Mouse (Mus musculus) cortical plate, adult 2 months (tissue): ENCODE data around the gene Atp6v1e2.

ENCODE experiments used
- CTCF ChIP-seq: fragments of 200-500 bp; IDR thresholded peaks from 2 replicates; pipeline ENCODE4 v1.5.1; 2011; ENCODE audit warnings: mild to moderate bottlenecking, control low read depth, low read length; ENCODE audit not compliant: insufficient read depth; ENCODE audit errors: extremely low read depth
- POLR2A ChIP-seq: fragments of 200-500 bp; IDR thresholded peaks from 2 replicates; pipeline ENCODE4 v1.6.1; 2011; ENCODE audit warnings: mild to moderate bottlenecking, low read length, control low read depth; ENCODE audit not compliant: insufficient read depth; ENCODE audit errors: extremely low read depth

DNA sequence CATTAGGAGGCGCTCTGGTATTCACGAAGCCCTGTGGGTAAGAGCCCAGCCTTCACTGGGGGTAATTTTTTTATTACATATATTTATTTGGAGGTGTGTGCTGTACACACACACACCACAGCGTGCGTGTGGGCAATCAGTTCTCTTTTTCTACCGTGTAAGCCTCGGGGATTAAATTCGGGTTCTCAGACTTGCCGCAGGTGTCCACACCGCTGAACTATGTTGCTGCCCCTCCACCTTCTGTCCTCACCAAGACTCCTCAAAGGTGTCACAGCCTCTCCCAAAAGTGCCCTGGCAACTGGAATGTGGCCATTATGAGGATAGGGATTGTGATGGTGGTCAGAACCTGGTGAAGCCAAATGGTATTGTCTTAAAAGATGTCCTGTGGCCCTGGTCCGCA, 30.6 kb downstream of the Atp6v1e2 start, which contains the start of gene Tmem247:
- no peak for TF ChIP-seq POLR2A
- no peak for TF ChIP-seq CTCF
